Mouse (Mus musculus): ENCODE data around the gene Nfasc.

Gene Nfasc

GRCm38 (mm10) chr1:132541824-132542599 is 199.6 kb downstream of the Nfasc start:
- in situ Hi-C loops (cut with MseI, MboI) = no loop called here

GRCm38 (mm10) chr1:132541171-132541823 is 200.3 kb downstream of the Nfasc start:
- in situ Hi-C loops (cut with MseI, MboI) = no loop called here

GRCm38 (mm10) chr1:132540701-132541100 is 200.9 kb downstream of the Nfasc start:
- in situ Hi-C loops (cut with MseI, MboI) = no loop called here

GRCm38 (mm10) chr1:132537736-132538135 is 203.9 kb downstream of the Nfasc start:
- in situ Hi-C loops (cut with MseI, MboI) = no loop called here

- in situ Hi-C loops (cut with MseI, MboI) = no loop called here
Observed at GRCm38 (mm10) chr1:132536416-132536815, 205.2 kb downstream of the Nfasc start.

GRCm38 (mm10) chr1:132535541-132535940 is 206.1 kb downstream of the Nfasc start:
- in situ Hi-C loops (cut with MseI, MboI) = no loop called here

GRCm38 (mm10) chr1:132533840-132534239 is 207.8 kb downstream of the Nfasc start:
- in situ Hi-C loops (cut with MseI, MboI) = no loop called here

GRCm38 (mm10) chr1:132532521-132532920 is 209.1 kb downstream of the Nfasc start:
- in situ Hi-C loops (cut with MseI, MboI) = no loop called here

- in situ Hi-C loops (cut with MseI, MboI) = no loop called here
Observed at GRCm38 (mm10) chr1:132530631-132531191, 210.9 kb downstream of the Nfasc start.

- in situ Hi-C loops (cut with MseI, MboI) = loop anchor here (5.0 kb wide), 2 partner anchors 64 to 69 kb away; no protein-coding TSS in a partner anchor
Observed at GRCm38 (mm10) chr1:132528647-132529334, 212.8 kb downstream of the Nfasc start.

- in situ Hi-C loops (cut with MseI, MboI) = loop anchor here (5.0 kb wide), 2 partner anchors 64 to 69 kb away; no protein-coding TSS in a partner anchor
Observed at GRCm38 (mm10) chr1:132528071-132528470, 213.5 kb downstream of the Nfasc start.

GRCm38 (mm10) chr1:132525832-132526231 is 215.8 kb downstream of the Nfasc start:
- in situ Hi-C loops (cut with MseI, MboI) = loop anchor here (5.0 kb wide), 2 partner anchors 66 to 71 kb away; no protein-coding TSS in a partner anchor

- in situ Hi-C loops (cut with MseI, MboI) = no loop called here
Observed at GRCm38 (mm10) chr1:132523920-132524319, 217.7 kb downstream of the Nfasc start.

- in situ Hi-C loops (cut with MseI, MboI) = no loop called here
Observed at GRCm38 (mm10) chr1:132523048-132523447, 218.5 kb downstream of the Nfasc start.

GRCm38 (mm10) chr1:132520764-132521163 is 220.8 kb downstream of the Nfasc start:
- in situ Hi-C loops (cut with MseI, MboI) = no loop called here

- in situ Hi-C loops (cut with MseI, MboI) = no loop called here
Observed at GRCm38 (mm10) chr1:132519734-132520133, 221.9 kb downstream of the Nfasc start.

GRCm38 (mm10) chr1:132518621-132519020 is 223.0 kb downstream of the Nfasc start:
- in situ Hi-C loops (cut with MseI, MboI) = no loop called here

- in situ Hi-C loops (cut with MseI, MboI) = no loop called here
Observed at GRCm38 (mm10) chr1:132516776-132517175, 224.8 kb downstream of the Nfasc start.

GRCm38 (mm10) chr1:132515339-132515738 is 226.3 kb downstream of the Nfasc start:
- in situ Hi-C loops (cut with MseI, MboI) = no loop called here

Measured in mouse trophoblast stem cell (cell line).